Mouse (Mus musculus) heart, embryonic 11.5 days (tissue): ENCODE measurements around the gene Cdr2l. TPM values are rescaled to one million over a fixed set of nuclear protein-coding genes. Genes with fewer than 3 reads are reported as not detected.

Source experiments
- ATAC-seq: fragments of 200-750 bp; cut with Nextera tagmentation; replicated peaks from 2 replicates; pipeline ENCODE4 v1.8.0; 2017; ENCODE audit warnings: moderate library complexity; ENCODE audit not compliant: insufficient number of reproducible peaks, low FRiP score, low TSS enrichment
- H3K27ac ChIP-seq: fragments of 300-500 bp; sonication (generic); 2 replicates; pipeline ENCODE4 v1.5.1; 2014; ENCODE audit warnings: mild to moderate bottlenecking, low read depth, low read length
- H3K27me3 ChIP-seq: fragments of 300-500 bp; sonication (generic); 2 replicates; pipeline ENCODE4 v1.6.1; 2014; ENCODE audit warnings: mild to moderate bottlenecking, low read length, mixed read lengths; ENCODE audit not compliant: control insufficient read depth, insufficient read depth
- H3K36me3 ChIP-seq: fragments of 300-500 bp; sonication (generic); 2 replicates; pipeline ENCODE4 v1.6.1; 2014; ENCODE audit warnings: mild to moderate bottlenecking, low read length, moderate library complexity, mixed read lengths; ENCODE audit not compliant: control insufficient read depth, insufficient read depth
- H3K4me1 ChIP-seq: fragments of 300-500 bp; sonication (generic); 2 replicates; pipeline ENCODE4 v1.6.1; 2014; ENCODE audit warnings: low read length; ENCODE audit not compliant: control insufficient read depth, insufficient read depth
- H3K4me2 ChIP-seq: fragments of 300-500 bp; sonication (generic); 2 replicates; pipeline ENCODE4 v1.6.1; 2014; ENCODE audit warnings: mild to moderate bottlenecking, moderate library complexity
- H3K4me3 ChIP-seq: fragments of 300-500 bp; sonication (generic); 2 replicates; pipeline ENCODE4 v1.5.1; 2014; ENCODE audit warnings: low read depth, low read length
- H3K9ac ChIP-seq: fragments of 300-500 bp; sonication (generic); 2 replicates; pipeline ENCODE4 v1.6.1; 2014; ENCODE audit warnings: mild to moderate bottlenecking, low read depth, low read length, moderate library complexity
- H3K9me3 ChIP-seq: fragments of 300-500 bp; sonication (generic); replicated peaks from 2 replicates; pipeline ENCODE4 v1.6.1; 2016; ENCODE audit warnings: low read length; ENCODE audit not compliant: control insufficient read depth
- WGBS: fragments of 180-500 bp; shearing (Covaris S2); extraction: QIAGEN DNeasy Blood & Tissue Kit; methylation state at CpG from one replicate; pipeline ENCODE4 v1.1.7; 2014; ENCODE audit not compliant: insufficient replicate concordance; 5-methylcytosine and 5-hydroxymethylcytosine counted together
- polyA plus RNA-seq: library from polyadenylated mRNA; unstranded; fragments of >200 nt; fragmentation: Nextera tagmentation; extraction: Ambion mirVana; gene quantifications from 2 replicates; pipeline ENCODE4 v1.2.1, GENCODE M21; 2014

Gene Cdr2l
- polyA plus RNA-seq, 1 experiment from 2014 or later = 7.8 TPM

DNA sequence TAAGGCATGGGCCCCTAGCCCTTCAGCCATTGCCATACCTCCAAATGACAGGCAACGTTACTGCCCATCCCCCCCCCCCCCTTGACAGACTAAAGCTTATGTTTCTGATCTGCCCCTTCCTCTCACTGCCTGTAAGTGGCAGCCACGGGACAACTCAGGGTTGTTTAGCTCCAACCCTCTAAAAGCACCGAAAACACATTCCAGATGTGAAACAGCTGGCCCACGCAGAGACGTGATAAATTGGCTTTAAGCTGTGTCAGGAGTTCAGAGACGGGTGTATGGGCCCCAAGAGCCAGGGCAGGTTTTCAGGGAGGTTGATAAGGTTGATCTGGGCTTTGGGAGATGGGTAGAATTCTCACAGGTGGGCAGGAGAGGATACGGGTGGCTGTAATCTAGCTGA, 36.2 kb upstream of the Cdr2l start:
- Histone ChIP-seq H3K4me3 (no peak overlapping the region), H3K27me3 (peaks cover 57% of the 10 kb centered on the region), H3K9me3 (no peaks in the 10 kb centered on the region), H3K27ac (no peak overlapping the region), H3K9ac (no peak overlapping the region), H3K4me2 (no peak overlapping the region), H3K4me1 (no peaks in the 10 kb centered on the region), H3K36me3 (no peaks in the 10 kb centered on the region)
- no peak for ATAC-seq
- 32% methylated on average over 7 of the region's 7 CpGs for WGBS

DNA sequence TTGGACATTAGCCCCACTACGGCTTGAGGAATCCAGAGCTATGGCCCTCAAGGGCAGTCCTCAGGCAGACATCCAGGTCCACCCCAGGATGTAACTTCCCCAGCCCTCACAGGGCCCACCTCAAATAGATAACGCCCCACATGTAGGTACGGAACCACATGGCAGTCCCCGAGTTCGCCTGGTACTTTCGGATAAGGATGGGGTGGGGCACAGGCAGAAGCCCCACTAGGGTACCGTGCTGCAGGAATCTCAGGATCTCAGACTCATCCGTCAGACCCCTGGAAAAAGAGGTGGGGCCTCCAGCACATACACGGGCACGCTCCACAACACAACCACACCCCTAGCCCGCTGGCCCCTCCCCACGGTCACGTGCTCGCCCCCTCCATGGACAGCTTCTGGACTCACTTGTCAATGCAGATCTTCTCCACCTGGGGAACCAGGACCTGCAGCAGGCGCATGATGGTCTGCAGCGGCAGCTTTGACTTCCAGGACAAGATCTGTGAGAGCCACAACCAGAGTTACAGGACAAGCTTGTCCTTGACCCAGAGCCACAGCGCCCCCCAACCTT, 33.0 kb upstream of the Cdr2l start:
- WGBS = 46% methylated on average over 17 of the region's 17 CpGs
- ATAC-seq = no peak
- peaks cover 46% of the 10 kb centered on the region for H3K27me3 ChIP-seq

DNA sequence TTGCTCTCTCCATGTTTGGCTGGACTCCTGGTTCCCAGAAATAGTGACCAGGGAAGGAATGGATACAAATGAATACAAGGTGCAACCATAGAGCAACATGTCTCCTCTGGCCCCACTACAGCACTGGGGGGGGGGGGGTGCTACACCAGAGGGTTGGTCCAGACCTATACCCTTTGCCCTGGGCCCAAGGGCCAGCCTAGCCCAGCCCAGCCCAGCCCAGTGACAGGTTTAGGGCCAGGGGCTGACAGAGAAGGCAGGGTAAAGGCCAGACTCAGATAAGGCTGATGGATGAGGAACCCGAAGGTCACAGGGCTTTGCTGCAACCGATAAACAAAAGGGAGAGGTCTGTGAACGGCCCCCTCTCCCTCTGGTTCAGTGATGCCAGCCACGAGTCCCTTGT, 31.7 kb upstream of the Cdr2l start:
- Histone ChIP-seq H3K9ac (no peak overlapping the region), H3K27me3 (peaks cover 39% of the 10 kb centered on the region), H3K9me3 (no peaks in the 10 kb centered on the region), H3K27ac (no peak overlapping the region), H3K4me3 (no peak overlapping the region), H3K36me3 (no peaks in the 10 kb centered on the region), H3K4me1 (no peaks in the 10 kb centered on the region), H3K4me2 (no peak overlapping the region)
- WGBS = 46% methylated on average over 4 of the region's 4 CpGs
- no peak for ATAC-seq

More for the DNA sequence above, 33.0 kb upstream of the Cdr2l start:
- Histone ChIP-seq H3K27ac (no peak overlapping the region), H3K9ac (no peak overlapping the region), H3K4me3 (no peak overlapping the region), H3K4me1 (no peaks in the 10 kb centered on the region), H3K4me2 (peak overlapping the region; percentile 12; the same call in 1 of the 2 replicates), H3K36me3 (no peaks in the 10 kb centered on the region), H3K9me3 (no peaks in the 10 kb centered on the region)

DNA sequence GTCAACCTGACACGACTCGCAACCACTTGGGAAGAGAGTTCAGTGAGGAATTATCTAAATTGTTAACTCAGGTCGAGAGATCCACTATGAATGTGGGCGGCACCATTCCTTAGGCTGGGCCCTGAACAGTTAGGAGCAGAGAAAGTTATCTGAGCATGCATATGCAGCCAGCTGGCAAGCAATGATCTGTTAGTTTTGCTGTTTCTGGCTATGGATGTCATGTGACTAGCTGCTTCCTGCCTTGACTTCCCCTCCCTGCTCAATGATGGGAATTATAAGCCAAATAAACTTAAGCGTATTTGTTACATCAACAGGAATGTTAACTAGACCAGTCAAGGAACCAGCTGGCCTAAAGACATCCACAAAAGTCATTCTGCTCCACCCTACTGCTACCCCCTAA, 28.3 kb upstream of the Cdr2l start:
- H3K9me3 ChIP-seq = no peaks in the 10 kb centered on the region
- H3K9ac ChIP-seq = no peak overlapping the region
- no peak overlapping the region for H3K27ac ChIP-seq
- H3K4me1 ChIP-seq = no peaks in the 10 kb centered on the region
- H3K27me3 ChIP-seq = peaks cover 27% of the 10 kb centered on the region
- ATAC-seq = no peak
- no peak overlapping the region for H3K4me2 ChIP-seq
- H3K36me3 ChIP-seq = no peaks in the 10 kb centered on the region
- H3K4me3 ChIP-seq = no peak overlapping the region
- 83% methylated on average over 5 of the region's 5 CpGs for WGBS

- ATAC-seq = 0 out of 2 replicates have a peak, but pooled peaks have one; percentile 19
- Histone ChIP-seq H3K36me3 (no peaks in the 10 kb centered on the region), H3K27me3 (peaks cover 23% of the 10 kb centered on the region), H3K9ac (no peak overlapping the region), H3K4me1 (no peaks in the 10 kb centered on the region; the same call in 1 of the 2 replicates), H3K4me2 (no peak overlapping the region), H3K4me3 (no peak overlapping the region), H3K27ac (no peak overlapping the region), H3K9me3 (no peaks in the 10 kb centered on the region)
- WGBS = 9% methylated on average over 8 of the region's 8 CpGs
Observed at GRCm38 (mm10) chr11:115354183-115354582, 27.5 kb upstream of the Cdr2l start.

DNA sequence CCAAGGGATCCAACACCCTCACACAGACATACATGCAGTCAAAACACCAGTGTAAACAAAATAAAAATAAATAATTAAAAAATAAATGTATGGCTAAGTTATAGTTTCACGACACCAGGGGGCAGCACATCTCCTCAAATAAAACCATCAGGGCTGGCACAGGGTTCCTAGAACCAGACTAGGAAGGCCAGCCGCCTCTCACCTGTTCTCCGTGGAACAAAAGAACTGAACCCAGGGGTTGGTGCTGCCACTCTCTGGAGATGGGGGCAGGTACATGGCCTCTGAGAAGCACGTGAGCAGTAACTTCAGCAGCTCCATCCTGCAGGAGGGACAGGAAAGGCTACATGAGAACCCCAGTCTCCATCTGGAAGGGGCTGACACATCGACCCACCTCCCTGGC, 23.2 kb upstream of the Cdr2l start:
- no peak overlapping the region for H3K9ac ChIP-seq
- H3K4me3 ChIP-seq = no peak overlapping the region
- H3K27me3 ChIP-seq = peaks cover 20% of the 10 kb centered on the region
- no peaks in the 10 kb centered on the region; the same call in 1 of the 2 replicates for H3K4me1 ChIP-seq
- H3K4me2 ChIP-seq = no peak overlapping the region
- no peak for ATAC-seq
- H3K9me3 ChIP-seq = no peaks in the 10 kb centered on the region
- H3K27ac ChIP-seq = no peak overlapping the region
- H3K36me3 ChIP-seq = no peaks in the 10 kb centered on the region
- WGBS = 19% methylated on average over 5 of the region's 5 CpGs

DNA sequence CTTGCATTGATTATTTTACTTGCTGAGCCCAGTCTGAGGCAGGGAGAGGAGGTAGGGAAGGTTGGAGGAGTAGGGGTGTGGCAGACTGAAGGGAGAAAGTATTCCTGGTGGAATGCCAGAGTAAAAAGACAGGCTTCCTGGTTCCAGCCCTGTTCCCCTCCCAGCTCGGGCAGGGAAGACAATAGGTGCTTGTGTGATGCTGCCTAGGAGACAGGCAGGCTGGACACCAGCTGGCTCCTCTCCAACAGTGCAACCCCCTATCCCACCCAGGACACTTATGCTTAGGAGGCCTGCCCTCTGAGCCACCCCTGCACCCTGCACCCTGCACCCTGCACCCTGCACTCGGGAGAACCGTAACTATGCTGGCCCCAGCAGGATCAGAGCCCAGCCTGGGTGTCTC, 22.4 kb upstream of the Cdr2l start:
- H3K9ac ChIP-seq = no peak overlapping the region
- H3K27me3 ChIP-seq = peaks cover 20% of the 10 kb centered on the region
- 34% methylated on average over 3 of the region's 3 CpGs for WGBS
- H3K4me1 ChIP-seq = no peaks in the 10 kb centered on the region; the same call in 1 of the 2 replicates
- ATAC-seq = no peak
- H3K36me3 ChIP-seq = no peaks in the 10 kb centered on the region
- H3K9me3 ChIP-seq = no peaks in the 10 kb centered on the region
- H3K4me3 ChIP-seq = no peak overlapping the region
- H3K4me2 ChIP-seq = no peak overlapping the region
- H3K27ac ChIP-seq = 0 out of 2 replicates have a peak overlapping the region, but pooled peaks have one; percentile 19

- no peaks in the 10 kb centered on the region for H3K36me3 ChIP-seq
- no peaks in the 10 kb centered on the region for H3K9me3 ChIP-seq
- no peaks in the 10 kb centered on the region; the same call in 1 of the 2 replicates for H3K4me1 ChIP-seq
- peaks cover 17% of the 10 kb centered on the region for H3K27me3 ChIP-seq
- no peak for ATAC-seq
- WGBS = 65% methylated on average over 6 of the region's 6 CpGs
- H3K4me3 ChIP-seq = no peak overlapping the region
- no peak overlapping the region for H3K4me2 ChIP-seq
- 0 out of 2 replicates have a peak overlapping the region, but pooled peaks have one; percentile 19 for H3K27ac ChIP-seq
- H3K9ac ChIP-seq = no peak overlapping the region
Observed at GRCm38 (mm10) chr11:115359726-115360125, 22.0 kb upstream of the Cdr2l start.

GRCm38 (mm10) chr11:115364136-115364535, 17.6 kb upstream of the Cdr2l start:
- Histone ChIP-seq H3K27ac (no peak overlapping the region), H3K9me3 (no peaks in the 10 kb centered on the region), H3K9ac (no peak overlapping the region), H3K4me1 (peaks cover 16% of the 10 kb centered on the region), H3K4me2 (no peak overlapping the region), H3K36me3 (no peaks in the 10 kb centered on the region), H3K4me3 (no peak overlapping the region), H3K27me3 (peaks cover 26% of the 10 kb centered on the region)
- 85% methylated on average over 3 of the region's 3 CpGs for WGBS
- ATAC-seq = no peak
